In genomic region chr11:110526156-110526555, GRCm38 (mm10) we compare ENCODE assay signal across 16 mouse cellular contexts.
"Had no signal": no experiment of that assay in that cellular context is flagged by ENCODE, and none has a peak within 500 bp of the region (broad histone marks: within the 10 kb centered on the region; RNA-seq: fewer than 3 reads in every experiment).

No protein-coding gene starts in this region.

- DNase-seq: kidney, adult 11 months; kidney, adult 8-10 months; kidney, postnatal 10 days; kidney, postnatal 36 days; liver; lung, adult 18-20 months; lung, postnatal 10 days; lung, postnatal 36 days; right cerebral cortex, adult 18-20 months; right cerebral cortex, postnatal 14 days; right cerebral cortex, postnatal 4 days; thymus, postnatal 25 days had no signal

- ATAC-seq: intestine, embryonic 15.5 days; liver, embryonic 12.5 days; midbrain, embryonic 13.5 days; midbrain, embryonic 16.5 days had no signal
